Mouse (Mus musculus) forebrain, postnatal 0 days (tissue): Measurements from ENCODE around the gene Stab2. TPM values are rescaled to one million over a fixed set of nuclear protein-coding genes. Genes with fewer than 3 reads are reported as not detected.
A peak's percentile ranks its signal among the peaks of the same experiment; 100 is the strongest.

Experiments used
- ATAC-seq: fragments of 200-750 bp; cut with Nextera tagmentation; 2 replicates; pipeline ENCODE4 v1.8.0; 2017; ENCODE audit warnings: mild to moderate bottlenecking, moderate library complexity
- DNase-seq: peaks from one replicate; pipeline ENCODE4 v3.0.0-alpha.2; 2015
- H3K27ac ChIP-seq: fragments of 300-500 bp; sonication (generic); 2 replicates; pipeline ENCODE4 v1.5.1; 2014; ENCODE audit warnings: low read depth, mild to moderate bottlenecking, antibody characterized with exemption, low read length, moderate library complexity, mixed read lengths
- H3K27me3 ChIP-seq: fragments of 300-500 bp; sonication (generic); 2 replicates; pipeline ENCODE4 v1.6.1; 2014; ENCODE audit warnings: mild to moderate bottlenecking, low read length, mixed read lengths; ENCODE audit not compliant: insufficient read depth
- H3K36me3 ChIP-seq: fragments of 300-500 bp; sonication (generic); 2 replicates; pipeline ENCODE4 v1.6.1; 2014; ENCODE audit warnings: mild to moderate bottlenecking, moderate library complexity; ENCODE audit not compliant: insufficient read depth
- H3K4me1 ChIP-seq: fragments of 300-500 bp; sonication (generic); 2 replicates; pipeline ENCODE4 v1.6.1; 2014; ENCODE audit warnings: antibody characterized with exemption; ENCODE audit not compliant: insufficient read depth
- H3K4me2 ChIP-seq: fragments of 300-500 bp; sonication (generic); 2 replicates; pipeline ENCODE4 v1.6.1; 2014; ENCODE audit warnings: low read depth, mild to moderate bottlenecking, moderate library complexity
- H3K4me3 ChIP-seq: fragments of 300-500 bp; sonication (generic); 2 replicates; pipeline ENCODE4 v1.5.1; 2014; ENCODE audit warnings: low read depth, low read length, mixed read lengths
- H3K9ac ChIP-seq: fragments of 300-500 bp; sonication (generic); 2 replicates; pipeline ENCODE4 v1.6.1; 2014; ENCODE audit warnings: mild to moderate bottlenecking
- H3K9me3 ChIP-seq: fragments of 300-500 bp; sonication (generic); 2 replicates; pipeline ENCODE4 v1.6.1; 2016; ENCODE audit warnings: low read length
- CTCF ChIP-seq: sonication (generic); IDR thresholded peaks from 2 replicates; pipeline ENCODE4 v1.5.1; 2016; ENCODE audit warnings: antibody characterized with exemption, control low read depth, low read depth
- whole genome bisulfite sequencing: fragments of 180-500 bp; shearing (Covaris S2); extraction: QIAGEN DNeasy Blood & Tissue Kit; methylation state at CpG from one replicate; pipeline ENCODE4 v1.1.7; 2014; 5-methylcytosine and 5-hydroxymethylcytosine counted together
- polyA plus RNA-seq: library from polyadenylated mRNA; unstranded; fragments of >200 nt; fragmentation: Nextera tagmentation; extraction: Ambion mirVana; gene quantifications from 2 replicates; pipeline ENCODE4 v1.2.1, GENCODE M21; 2015
- total RNA-seq: library from RNA; depleted of rRNA; stranded (reverse); fragments of >200 nt; gene quantifications from 2 replicates; pipeline ENCODE4 v1.2.3, GENCODE M21; 2014; rRNA removed

Gene Stab2
- total RNA-seq (0.19 and 0.31 TPM in 2 replicates), polyA plus RNA-seq (0.04 and 0.08 TPM in 2 replicates)

GRCm38 (mm10) chr10:87007385-87008214 is at the start of gene Stab2:
Gene Stab2 (minus strand): TSS chr10:87008025.
- no peak for ATAC-seq
- no peaks in the 10 kb centered on the region for H3K9me3 ChIP-seq
- no peak within 1 kb of the TSS for H3K9ac ChIP-seq
- H3K36me3 ChIP-seq = no peaks in the 10 kb centered on the region
- 68% methylated on average over 8 of the region's 8 CpGs for WGBS
- no peaks in the 10 kb centered on the region for H3K4me1 ChIP-seq
- H3K4me3 ChIP-seq = no peak within 1 kb of the TSS
- no peak for TF ChIP-seq CTCF
- H3K27ac ChIP-seq = no peak within 1 kb of the TSS
- no peak for DNase-seq
- H3K27me3 ChIP-seq = no peaks in the 10 kb centered on the region
- H3K4me2 ChIP-seq = no peak within 1 kb of the TSS

GRCm38 (mm10) chr10:87051714-87052113 is 43.9 kb upstream of the Stab2 start:
- no peak overlapping the region for H3K27ac ChIP-seq
- no peak overlapping the region for H3K4me2 ChIP-seq
- TF ChIP-seq CTCF = no peak
- 67% methylated on average over 4 of the region's 4 CpGs for WGBS
- no peaks in the 10 kb centered on the region for H3K36me3 ChIP-seq
- H3K4me1 ChIP-seq = no peaks in the 10 kb centered on the region
- no peaks in the 10 kb centered on the region for H3K9me3 ChIP-seq
- H3K27me3 ChIP-seq = no peaks in the 10 kb centered on the region
- H3K9ac ChIP-seq = no peak overlapping the region
- ATAC-seq = no peak
- no peak overlapping the region for H3K4me3 ChIP-seq
- DNase-seq = no peak

DNA sequence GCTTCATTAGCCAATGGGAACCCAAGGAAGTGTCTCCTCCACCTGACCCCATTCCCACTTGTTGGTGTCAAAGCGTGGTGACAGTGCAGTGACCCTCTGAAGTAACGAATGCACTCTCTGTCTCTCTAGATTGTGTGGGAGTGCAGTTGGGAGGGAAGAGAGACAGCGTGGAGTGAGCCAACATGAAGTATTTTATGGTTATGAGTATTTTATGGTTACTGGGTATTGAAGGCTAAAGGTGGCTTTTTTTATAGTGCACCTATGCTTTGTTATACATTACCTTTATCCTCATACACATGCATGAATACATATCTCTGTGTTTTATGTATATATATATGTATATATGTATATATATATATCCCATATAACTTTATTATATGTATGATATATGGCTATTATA is 41.4 kb upstream of the Stab2 start:
- H3K9me3 ChIP-seq = no peaks in the 10 kb centered on the region
- no peaks in the 10 kb centered on the region for H3K27me3 ChIP-seq
- H3K36me3 ChIP-seq = no peaks in the 10 kb centered on the region
- H3K4me1 ChIP-seq = no peaks in the 10 kb centered on the region
- H3K27ac ChIP-seq = no peak overlapping the region
- WGBS = 81% methylated on average over 3 of the region's 3 CpGs
- H3K4me2 ChIP-seq = no peak overlapping the region
- no peak overlapping the region for H3K9ac ChIP-seq
- DNase-seq = no peak
- TF ChIP-seq CTCF = no peak
- no peak overlapping the region for H3K4me3 ChIP-seq
- ATAC-seq = no peak

DNA sequence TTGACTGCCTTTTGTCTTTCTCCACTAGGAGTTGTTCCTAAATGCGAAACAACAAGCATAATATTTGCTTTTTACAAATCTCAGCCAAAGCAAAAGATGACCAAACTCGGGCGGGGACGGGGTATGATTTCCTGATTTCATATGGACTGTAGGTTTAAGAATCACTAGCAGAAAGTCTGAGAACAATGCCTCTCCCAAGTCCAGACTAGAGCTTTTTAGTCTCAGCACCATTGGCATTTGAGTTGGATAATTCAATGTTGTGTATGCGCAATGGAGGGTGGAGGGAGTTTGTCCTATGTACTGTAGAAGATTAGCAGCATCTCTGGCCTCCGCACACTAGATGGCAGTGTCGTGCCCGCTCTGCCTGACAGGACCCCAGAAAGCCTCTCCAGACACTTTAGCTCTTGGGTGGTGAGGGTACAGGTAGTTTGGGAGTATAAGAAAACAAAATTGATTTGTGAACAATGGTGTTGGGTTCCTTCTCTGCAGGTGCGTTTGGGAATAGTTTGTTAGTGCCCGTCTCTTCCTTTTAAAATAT is 39.2 kb upstream of the Stab2 start:
- 74% methylated on average over 10 of the region's 10 CpGs for WGBS

DNA sequence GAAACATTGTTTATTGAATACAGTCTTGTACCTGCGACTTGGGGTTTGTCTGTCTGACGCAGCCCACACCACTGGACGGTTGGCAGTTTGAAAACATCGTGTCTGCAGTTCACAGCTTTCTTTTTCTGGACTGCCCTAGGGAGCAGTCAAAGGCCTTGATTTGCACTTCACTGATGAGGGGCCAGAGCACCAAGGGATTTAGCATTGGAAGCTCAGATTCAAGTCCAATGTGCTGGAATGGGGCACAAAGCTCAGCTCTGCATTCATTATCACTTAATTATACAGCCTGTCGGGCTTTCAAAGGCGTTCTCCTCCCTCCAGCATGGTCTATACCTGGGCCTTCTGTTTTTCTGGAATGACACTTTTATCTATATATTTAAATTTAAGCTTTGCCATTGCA is 38.6 kb upstream of the Stab2 start:
- DNase-seq = no peak
- ATAC-seq = peak; percentile 18; the same call in 1 of the 2 replicates
- no peak overlapping the region for H3K4me2 ChIP-seq

More for the DNA sequence above, 39.2 kb upstream of the Stab2 start:
- no peaks in the 10 kb centered on the region for H3K9me3 ChIP-seq
- no peaks in the 10 kb centered on the region for H3K4me1 ChIP-seq
- no peaks in the 10 kb centered on the region for H3K36me3 ChIP-seq
- no peak overlapping the region for H3K4me2 ChIP-seq
- no peak for TF ChIP-seq CTCF
- DNase-seq (no peak), ATAC-seq (no peak)
- no peak overlapping the region for H3K4me3 ChIP-seq
- H3K27me3 ChIP-seq = no peaks in the 10 kb centered on the region
- no peak overlapping the region for H3K9ac ChIP-seq
- H3K27ac ChIP-seq = no peak overlapping the region

DNA sequence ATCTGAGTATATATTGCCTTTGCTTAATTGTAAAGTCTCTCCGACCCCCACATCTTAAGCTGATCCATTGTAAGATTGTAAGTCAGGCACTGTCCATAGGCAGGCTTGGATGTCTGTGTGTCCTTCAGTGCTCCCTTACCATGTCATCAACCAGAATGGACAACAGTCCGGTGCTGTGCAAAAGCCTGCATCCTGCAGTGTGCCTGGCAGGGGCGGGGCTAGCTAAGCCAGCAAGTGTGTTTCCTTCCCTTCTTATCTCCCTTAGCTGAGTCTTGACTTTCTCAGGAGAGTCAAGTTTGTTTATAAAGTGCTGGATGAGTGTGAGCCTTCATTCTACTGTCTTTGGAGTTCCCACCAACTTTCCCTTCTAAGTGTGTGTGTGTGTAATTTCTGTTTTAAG is 37.4 kb upstream of the Stab2 start:
- DNase-seq = no peak
- Histone ChIP-seq H3K27ac (no peak overlapping the region), H3K9me3 (no peaks in the 10 kb centered on the region), H3K27me3 (no peaks in the 10 kb centered on the region), H3K4me3 (no peak overlapping the region), H3K4me2 (no peak overlapping the region), H3K9ac (no peak overlapping the region), H3K36me3 (no peaks in the 10 kb centered on the region), H3K4me1 (no peaks in the 10 kb centered on the region)
- TF ChIP-seq CTCF = no peak
- ATAC-seq = no peak
- WGBS = 75% methylated on average over 3 of the region's 3 CpGs

More for the DNA sequence above, 38.6 kb upstream of the Stab2 start:
- Histone ChIP-seq H3K27me3 (no peaks in the 10 kb centered on the region), H3K36me3 (no peaks in the 10 kb centered on the region), H3K27ac (no peak overlapping the region), H3K4me1 (no peaks in the 10 kb centered on the region), H3K4me3 (no peak overlapping the region), H3K9me3 (no peaks in the 10 kb centered on the region), H3K9ac (no peak overlapping the region)
- no peak for TF ChIP-seq CTCF
- 10% methylated on average over 6 of the region's 6 CpGs for WGBS

DNA sequence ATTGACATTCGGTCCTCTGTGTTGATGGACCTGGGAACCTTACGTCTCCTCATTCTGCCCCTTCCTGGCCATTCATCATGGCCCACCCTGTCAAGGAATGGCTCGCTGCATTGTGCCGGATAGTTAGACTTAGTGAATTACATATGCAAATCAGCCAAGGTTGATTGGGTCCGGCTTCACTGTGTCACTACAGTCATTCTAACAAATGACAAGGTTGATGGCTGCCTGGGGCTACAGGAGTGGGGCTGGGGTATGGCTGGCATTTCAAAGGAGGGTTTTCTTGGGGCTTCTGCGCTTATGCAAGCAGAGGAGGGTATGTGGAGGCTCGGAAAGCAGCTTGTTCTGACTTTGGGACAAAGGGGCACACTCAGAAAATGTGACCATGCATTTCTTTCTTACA is 33.4 kb upstream of the Stab2 start:
- DNase-seq (no peak), ATAC-seq (no peak)
- Histone ChIP-seq H3K27me3 (no peaks in the 10 kb centered on the region), H3K4me2 (no peak overlapping the region), H3K27ac (no peak overlapping the region), H3K9me3 (no peaks in the 10 kb centered on the region), H3K4me1 (no peaks in the 10 kb centered on the region), H3K9ac (no peak overlapping the region), H3K36me3 (no peaks in the 10 kb centered on the region), H3K4me3 (no peak overlapping the region)
- 50% methylated on average over 7 of the region's 7 CpGs for WGBS
- TF ChIP-seq CTCF = no peak
